Comparison of ENCODE assay signal across 19 mouse cellular contexts in the genomic region with DNA sequence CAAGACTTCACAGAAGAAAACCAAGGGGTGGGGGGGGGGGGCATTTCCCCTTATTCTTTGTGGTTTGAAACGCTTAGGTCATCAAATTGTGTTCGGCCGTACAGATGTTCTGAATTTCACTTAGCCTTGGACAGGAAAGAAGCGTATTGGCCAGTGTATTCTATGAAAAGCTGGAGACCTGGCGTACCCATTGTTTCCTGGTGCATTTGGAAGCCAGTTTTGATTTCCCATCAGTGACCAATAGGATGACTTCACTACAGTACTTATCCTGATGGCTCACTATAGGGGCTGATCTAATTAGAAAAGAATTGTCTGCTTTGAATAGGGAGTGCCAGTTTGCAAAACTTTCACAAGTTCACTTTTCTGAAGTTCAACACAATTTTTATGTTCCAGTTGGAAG.
DNase-seq lines count a peak whose midpoint lies in the region; ATAC-seq and TF ChIP-seq lines count a peak whose summit lies in the region.
"Had no signal": no experiment of that assay in that cellular context is flagged by ENCODE, and none has a peak within 500 bp of the region (broad histone marks: within the 10 kb centered on the region; RNA-seq: fewer than 3 reads in every experiment).

No protein-coding gene starts in this region.

- 79% methylated on average over 5 of the region's 5 CpGs for WGBS in hindbrain, embryonic 13.5 days
- 87% methylated on average over 5 of the region's 5 CpGs for WGBS in hindbrain, embryonic 10.5 days

- H3K27me3 ChIP-seq in hindbrain, embryonic 13.5 days = no peaks in the 10 kb centered on the region
- peaks cover 11% of the 10 kb centered on the region for H3K27me3 ChIP-seq in hindbrain, embryonic 10.5 days (ENCODE audit: insufficient read depth, poor library complexity, severe bottlenecking)
- H3K27me3 ChIP-seq: limb, embryonic 15.5 days; midbrain, embryonic 12.5 days had no signal

- no peak for TF ChIP-seq CTCF in gastrocnemius, adult 2 months (IDR thresholded peaks at IDR 0.05)
- TF ChIP-seq CTCF in embryonic fibroblast, embryonic 13.5 days (IDR thresholded peaks at IDR 0.05; ENCODE audit: borderline replicate concordance, insufficient read depth, low read length) = no peak

- TF ChIP-seq POLR2A in embryonic fibroblast, embryonic 13.5 days (IDR thresholded peaks at IDR 0.05; ENCODE audit: low read depth, low read length) = no peak

- no peak overlapping the region for H3K9ac ChIP-seq in hindbrain, embryonic 13.5 days
- H3K9ac ChIP-seq: limb, embryonic 15.5 days; liver, postnatal 0 days; midbrain, embryonic 12.5 days had no signal

- H3K4me2 ChIP-seq in hindbrain, embryonic 13.5 days = peak overlapping the region; percentile 37
- H3K4me2 ChIP-seq: limb, embryonic 15.5 days; midbrain, embryonic 12.5 days had no signal

- DNase-seq in gastrocnemius, adult 2 months = no peak
- DNase-seq in gastrocnemius, adult 18-20 months (ENCODE audit: low spot score) = no peak
- DNase-seq in hindbrain, embryonic 10.5 days (ENCODE audit: low spot score) = no peak
- DNase-seq in 3T3-L1 (ENCODE audit: low read depth, low spot score) = peak; percentile 19
- DNase-seq in c-Kit-positive CD71-positive TER-119-positive erythroid progenitor cells, embryonic 14.5 days (ENCODE audit: low spot score) = no peak
- DNase-seq in layer of hippocampus, adult 9-11 months = no peak
- DNase-seq: cerebellum, adult 8-10 months; gastrocnemius, postnatal 10 days; kidney, adult 8-10 months; liver, postnatal 0 days; right cerebral cortex, postnatal 25 days; thymus, postnatal 36 days had no signal

- intact Hi-C loops in gastrocnemius, adult 2 months (cut with DNase I) = loop anchor here (5.0 kb wide), 2 partner anchors 34 to 109 kb away; no protein-coding TSS in a partner anchor

- peaks cover 47% of the 10 kb centered on the region for H3K4me1 ChIP-seq in hindbrain, embryonic 13.5 days (replicated peaks)
- peaks cover 51% of the 10 kb centered on the region for H3K4me1 ChIP-seq in hindbrain, embryonic 10.5 days (replicated peaks)
- H3K4me1 ChIP-seq in embryonic fibroblast, embryonic 13.5 days (ENCODE audit: control insufficient read depth, insufficient read depth, low read length) = peaks cover 6% of the 10 kb centered on the region

- H3K27ac ChIP-seq in gastrocnemius, adult 2 months = peak overlapping the region; percentile 97
- no peak overlapping the region for H3K27ac ChIP-seq in hindbrain, embryonic 13.5 days
- no peak overlapping the region for H3K27ac ChIP-seq in hindbrain, embryonic 10.5 days
- H3K27ac ChIP-seq in embryonic fibroblast, embryonic 13.5 days (ENCODE audit: insufficient read depth, low read length) = no peak overlapping the region
- H3K27ac ChIP-seq: limb, embryonic 15.5 days; macrophage; midbrain, embryonic 12.5 days had no signal

- no peaks in the 10 kb centered on the region for H3K36me3 ChIP-seq in hindbrain, embryonic 13.5 days
- no peaks in the 10 kb centered on the region for H3K36me3 ChIP-seq in hindbrain, embryonic 10.5 days
- H3K36me3 ChIP-seq: limb, embryonic 15.5 days; midbrain, embryonic 12.5 days had no signal

- no peaks in the 10 kb centered on the region for H3K9me3 ChIP-seq in hindbrain, embryonic 13.5 days
- H3K9me3 ChIP-seq in hindbrain, embryonic 10.5 days = no peaks in the 10 kb centered on the region
- H3K9me3 ChIP-seq: limb, embryonic 15.5 days; midbrain, embryonic 12.5 days had no signal

- ATAC-seq in hindbrain, embryonic 13.5 days (ENCODE audit: low FRiP score) = no peak
- ATAC-seq: forebrain, embryonic 16.5 days; liver, postnatal 0 days had no signal

- peak overlapping the region; percentile 93 for H3K4me3 ChIP-seq in gastrocnemius, adult 2 months
- no peak overlapping the region for H3K4me3 ChIP-seq in hindbrain, embryonic 13.5 days
- H3K4me3 ChIP-seq in hindbrain, embryonic 10.5 days = no peak overlapping the region
- peak overlapping the region; percentile 17; the same call in 1 of the 2 replicates for H3K4me3 ChIP-seq in embryonic fibroblast, embryonic 13.5 days (ENCODE audit: insufficient read depth, low read length)
- H3K4me3 ChIP-seq: erythroblast, embryonic 14.5 days; limb, embryonic 15.5 days; midbrain, embryonic 12.5 days had no signal

Comparison
In these comparisons a context has a peak if more than half of its experiments do, and no peak if none do; other contexts are left out.
1. H3K4me3 ChIP-seq: peak in gastrocnemius, adult 2 months (single experiment) and embryonic fibroblast, embryonic 13.5 days (single experiment); none in hindbrain, embryonic 13.5 days (single experiment) and hindbrain, embryonic 10.5 days (single experiment).